Mouse (Mus musculus) liver, adult 2 months (tissue): ENCODE data around the gene Mia. TPM values are rescaled to one million over a fixed set of nuclear protein-coding genes. Genes with fewer than 3 reads are reported as not detected.

Experiments
- DNase-seq: peaks from one replicate; pipeline ENCODE4 v3.0.0-alpha.2; 2011; ENCODE audit warnings: low read depth, low spot score; ENCODE audit errors: extremely low read depth
- H3K27ac ChIP-seq: fragments of 200-500 bp; replicated peaks from 2 replicates; pipeline ENCODE4 v1.5.1; 2012; ENCODE audit warnings: low read depth, mild to moderate bottlenecking, control low read depth, inconsistent platforms, low read length; ENCODE audit not compliant: insufficient read depth
- H3K27me3 ChIP-seq: fragments of 200-500 bp; 2 replicates; pipeline ENCODE4 v1.6.1; 2012; ENCODE audit warnings: mild to moderate bottlenecking, moderate library complexity, low read length, inconsistent platforms; ENCODE audit not compliant: control insufficient read depth, insufficient read depth
- H3K36me3 ChIP-seq: fragments of 200-500 bp; 2 replicates; pipeline ENCODE4 v1.6.1; 2012; ENCODE audit warnings: low read length, inconsistent platforms; ENCODE audit not compliant: control insufficient read depth, insufficient read depth
- H3K4me1 ChIP-seq: fragments of 200-500 bp; 2 replicates; pipeline ENCODE4 v1.6.1; 2011; ENCODE audit warnings: low read length; ENCODE audit not compliant: control insufficient read depth, insufficient read depth
- H3K4me3 ChIP-seq: fragments of 200-500 bp; 2 replicates; pipeline ENCODE4 v1.5.1; 2011; ENCODE audit warnings: low read depth, mild to moderate bottlenecking, control low read depth, low read length, moderate library complexity; ENCODE audit not compliant: insufficient read depth
- H3K79me2 ChIP-seq: fragments of 200-500 bp; 2 replicates; pipeline ENCODE4 v1.6.1; 2012; ENCODE audit warnings: inconsistent platforms, mild to moderate bottlenecking, low read length, moderate library complexity; ENCODE audit not compliant: control insufficient read depth, insufficient read depth
- H3K9ac ChIP-seq: fragments of 200-500 bp; 2 replicates; pipeline ENCODE4 v1.6.1; 2012; ENCODE audit warnings: low read depth, mild to moderate bottlenecking, control low read depth, inconsistent platforms, low read length
- CTCF ChIP-seq: fragments of 200-500 bp; IDR thresholded peaks from 2 replicates; pipeline ENCODE4 v1.5.1; 2011; ENCODE audit warnings: low read depth, low read length, control low read depth
- POLR2A ChIP-seq: fragments of 200-500 bp; IDR thresholded peaks from 2 replicates; pipeline ENCODE4 v1.6.1; 2011; ENCODE audit warnings: low read length, control low read depth; ENCODE audit not compliant: insufficient read depth; ENCODE audit errors: extremely low read depth
- WGBS: fragments of 180-500 bp; shearing (Covaris S2); methylation state at CpG from one replicate; pipeline ENCODE4 v1.1.7; 2018; 5-methylcytosine and 5-hydroxymethylcytosine counted together
- polyA plus RNA-seq: library from polyadenylated mRNA; depleted of rRNA; stranded (reverse); fragments of >200 nt; gene quantifications from 2 replicates; pipeline ENCODE4 v1.2.3, GENCODE M21; 2012
- total RNA-seq: library from RNA; depleted of rRNA; stranded (reverse); fragments of >200 nt; gene quantifications from 2 replicates; pipeline ENCODE4 v1.2.3, GENCODE M21; 2014

Mia gene
- total and polyA plus RNA-seq, 2 experiments: 0.67 TPM; not detected in 1

- TF ChIP-seq POLR2A (peak; percentile 72), CTCF (no peak)
- Histone ChIP-seq H3K9ac (peak within 1 kb of the TSS; percentile 95), H3K4me1 (peaks cover 5% of the 10 kb centered on the region), H3K79me2 (peaks cover 18% of the 10 kb centered on the region; the same call in 1 of the 2 replicates), H3K4me3 (peak within 1 kb of the TSS; percentile 91), H3K27ac (peak within 1 kb of the TSS; percentile 98), H3K27me3 (no peaks in the 10 kb centered on the region), H3K36me3 (peaks cover 18% of the 10 kb centered on the region; the same call in 1 of the 2 replicates)
- under 1% methylated on average over 64 of the region's 64 CpGs for WGBS
- DNase-seq: peak; percentile 100
Observed at GRCm38 (mm10) chr7:27195681-27196611, 15.0 kb upstream of the Mia start, which contains the start of the genes BC024978 and Snrpa. Gene BC024978, plus strand, starts transcription at chr7:27195781. Gene Snrpa, minus strand, starts transcription at chr7:27196271.

GRCm38 (mm10) chr7:27193731-27194130, 12.8 kb upstream of the Mia start:
- no peak for DNase-seq
- Histone ChIP-seq H3K79me2 (peaks cover 22% of the 10 kb centered on the region; the same call in 1 of the 2 replicates), H3K9ac (no peak overlapping the region), H3K4me1 (peaks cover 5% of the 10 kb centered on the region), H3K4me3 (no peak overlapping the region), H3K36me3 (peaks cover 37% of the 10 kb centered on the region), H3K27ac (no peak overlapping the region), H3K27me3 (no peaks in the 10 kb centered on the region)
- 79% methylated on average over 4 of the region's 4 CpGs for WGBS
- no peak for TF ChIP-seq POLR2A
- no peak for TF ChIP-seq CTCF

- Histone ChIP-seq H3K4me1 (peaks cover 5% of the 10 kb centered on the region), H3K36me3 (peaks cover 50% of the 10 kb centered on the region), H3K9ac (no peak overlapping the region), H3K27ac (no peak overlapping the region), H3K79me2 (peaks cover 22% of the 10 kb centered on the region; the same call in 1 of the 2 replicates), H3K4me3 (no peak overlapping the region), H3K27me3 (no peaks in the 10 kb centered on the region)
- TF ChIP-seq POLR2A (no peak), CTCF (no peak)
- 97% methylated on average over 5 of the region's 5 CpGs for WGBS
- no peak for DNase-seq
Observed at GRCm38 (mm10) chr7:27192434-27192833, 11.5 kb upstream of the Mia start.

GRCm38 (mm10) chr7:27189271-27189931, 8.4 kb upstream of the Mia start:
- H3K27ac ChIP-seq: no peak overlapping the region
- peaks cover 8% of the 10 kb centered on the region for H3K4me1 ChIP-seq
- no peaks in the 10 kb centered on the region for H3K27me3 ChIP-seq
- 98% methylated on average over 10 of the region's 10 CpGs for WGBS
- H3K79me2 ChIP-seq: peaks cover 15% of the 10 kb centered on the region; the same call in 1 of the 2 replicates
- H3K36me3 ChIP-seq: peaks cover 59% of the 10 kb centered on the region
- no peak for TF ChIP-seq POLR2A
- TF ChIP-seq CTCF: peak; percentile 54
- no peak overlapping the region for H3K4me3 ChIP-seq
- DNase-seq: no peak
- H3K9ac ChIP-seq: no peak overlapping the region

- 26% methylated on average over 5 of the region's 5 CpGs for WGBS
Observed at GRCm38 (mm10) chr7:27185986-27186385, 5.0 kb upstream of the Mia start.

More at GRCm38 (mm10) chr7:27185986-27186385, 5.0 kb upstream of the Mia start:
- Histone ChIP-seq H3K9ac (no peak overlapping the region), H3K27me3 (no peaks in the 10 kb centered on the region), H3K4me1 (peaks cover 7% of the 10 kb centered on the region), H3K4me3 (no peak overlapping the region), H3K36me3 (peaks cover 41% of the 10 kb centered on the region), H3K27ac (peak overlapping the region; percentile 15), H3K79me2 (peaks cover 3% of the 10 kb centered on the region; the same call in 1 of the 2 replicates)
- TF ChIP-seq CTCF: no peak
- TF ChIP-seq POLR2A: no peak
- peak; percentile 84 for DNase-seq
